Comparison of ENCODE assay signal across 10 mouse cellular contexts in genomic region chr2:44504273-44504672, GRCm38 (mm10).
DNase-seq lines count a peak whose midpoint lies in the region; ATAC-seq and TF ChIP-seq lines count a peak whose summit lies in the region.
"Had no signal": no experiment of that assay in that cellular context is flagged by ENCODE, and none has a peak within 500 bp of the region (broad histone marks: within the 10 kb centered on the region; RNA-seq: fewer than 3 reads in every experiment).

No protein-coding gene starts in this region.

- no peak overlapping the region for H3K4me2 ChIP-seq in neural tube, embryonic 15.5 days
- H3K4me2 ChIP-seq in heart, embryonic 12.5 days: no peak overlapping the region
- H3K4me2 ChIP-seq in kidney, postnatal 0 days (ENCODE audit: low read length): no peak overlapping the region
- H3K4me2 ChIP-seq: limb, embryonic 13.5 days; midbrain, embryonic 12.5 days had no signal

- H3K27me3 ChIP-seq in neural tube, embryonic 15.5 days (replicated peaks): no peaks in the 10 kb centered on the region
- no peaks in the 10 kb centered on the region for H3K27me3 ChIP-seq in heart, embryonic 12.5 days (replicated peaks)
- no peaks in the 10 kb centered on the region for H3K27me3 ChIP-seq in kidney, postnatal 0 days (ENCODE audit: insufficient read depth, low read length)
- H3K27me3 ChIP-seq: limb, embryonic 13.5 days; midbrain, embryonic 12.5 days had no signal

- H3K4me1 ChIP-seq in neural tube, embryonic 15.5 days: no peaks in the 10 kb centered on the region
- H3K4me1 ChIP-seq in heart, embryonic 12.5 days (replicated peaks): no peaks in the 10 kb centered on the region
- no peaks in the 10 kb centered on the region for H3K4me1 ChIP-seq in kidney, postnatal 0 days (replicated peaks; ENCODE audit: insufficient read depth, low read length)
- H3K4me1 ChIP-seq: limb, embryonic 13.5 days; midbrain, embryonic 12.5 days had no signal

- H3K9me3 ChIP-seq in neural tube, embryonic 15.5 days (replicated peaks): no peaks in the 10 kb centered on the region; the same call in 1 of the 2 replicates
- H3K9me3 ChIP-seq in heart, embryonic 12.5 days (replicated peaks): peaks cover 4% of the 10 kb centered on the region; the same call in 1 of the 2 replicates
- H3K9me3 ChIP-seq in kidney, postnatal 0 days (replicated peaks; ENCODE audit: low read length): no peaks in the 10 kb centered on the region; the same call in 1 of the 2 replicates
- H3K9me3 ChIP-seq: limb, embryonic 13.5 days had no signal

- no peak overlapping the region for H3K4me3 ChIP-seq in neural tube, embryonic 15.5 days (replicated peaks)
- H3K4me3 ChIP-seq in heart, embryonic 12.5 days: no peak overlapping the region
- no peak overlapping the region for H3K4me3 ChIP-seq in kidney, postnatal 0 days (replicated peaks; ENCODE audit: low read depth, low read length)
- H3K4me3 ChIP-seq: limb, embryonic 13.5 days; midbrain, embryonic 12.5 days had no signal

- no peak overlapping the region for H3K9ac ChIP-seq in neural tube, embryonic 15.5 days (replicated peaks)
- no peak overlapping the region for H3K9ac ChIP-seq in heart, embryonic 12.5 days
- H3K9ac ChIP-seq in kidney, postnatal 0 days (ENCODE audit: low read depth, low read length): no peak overlapping the region
- H3K9ac ChIP-seq: limb, embryonic 13.5 days; midbrain, embryonic 12.5 days had no signal

- WGBS in neural tube, embryonic 15.5 days: 44% methylated on average over 6 of the region's 6 CpGs
- WGBS in heart, embryonic 12.5 days: 39% methylated on average over 6 of the region's 6 CpGs
- 51% methylated on average over 6 of the region's 6 CpGs for WGBS in kidney, postnatal 0 days

- peak; percentile 18 for DNase-seq in neural tube, embryonic 10.5 days (ENCODE audit: extremely low spot score, low spot score)
- DNase-seq in kidney, postnatal 0 days (ENCODE audit: low spot score): peak; percentile 53
- peak; percentile 16 for DNase-seq in yolk sac, embryonic 10.5 days (ENCODE audit: low spot score)
- DNase-seq in cerebellum, adult 9-11 months: no peak
- DNase-seq in Muller cell, postnatal 12 days (ENCODE audit: inconsistent ontology term): no peak
- DNase-seq: thymus, postnatal 4 days had no signal

- TF ChIP-seq CTCF in kidney, postnatal 0 days (IDR thresholded peaks at IDR 0.05; ENCODE audit: low read depth): no peak

- H3K27ac ChIP-seq in neural tube, embryonic 15.5 days (replicated peaks): no peak overlapping the region
- no peak overlapping the region for H3K27ac ChIP-seq in heart, embryonic 12.5 days (ENCODE audit: poor library complexity, severe bottlenecking)
- no peak overlapping the region for H3K27ac ChIP-seq in kidney, postnatal 0 days
- H3K27ac ChIP-seq: limb, embryonic 13.5 days; midbrain, embryonic 12.5 days had no signal

- H3K36me3 ChIP-seq in neural tube, embryonic 15.5 days: no peaks in the 10 kb centered on the region
- H3K36me3 ChIP-seq in heart, embryonic 12.5 days: no peaks in the 10 kb centered on the region
- H3K36me3 ChIP-seq in kidney, postnatal 0 days (ENCODE audit: insufficient read depth, low read length): no peaks in the 10 kb centered on the region
- H3K36me3 ChIP-seq: limb, embryonic 13.5 days; midbrain, embryonic 12.5 days had no signal

- ATAC-seq in neural tube, embryonic 15.5 days (ENCODE audit: low FRiP score): no peak
- ATAC-seq in heart, embryonic 12.5 days (ENCODE audit: insufficient number of reproducible peaks, low FRiP score): peak; percentile 69
- ATAC-seq in kidney, postnatal 0 days (replicated peaks; ENCODE audit: low FRiP score, low read depth): peak; percentile 46

Comparison
In these comparisons a context has a peak if more than half of its experiments do, and no peak if none do; other contexts are left out.
1. DNase-seq: peak in neural tube, embryonic 10.5 days (single experiment), kidney, postnatal 0 days (single experiment) and yolk sac, embryonic 10.5 days (single experiment); none in cerebellum, adult 9-11 months (single experiment) and Muller cell, postnatal 12 days (single experiment).